ENCODE assay signal across 17 mouse cellular contexts in the genomic region with DNA sequence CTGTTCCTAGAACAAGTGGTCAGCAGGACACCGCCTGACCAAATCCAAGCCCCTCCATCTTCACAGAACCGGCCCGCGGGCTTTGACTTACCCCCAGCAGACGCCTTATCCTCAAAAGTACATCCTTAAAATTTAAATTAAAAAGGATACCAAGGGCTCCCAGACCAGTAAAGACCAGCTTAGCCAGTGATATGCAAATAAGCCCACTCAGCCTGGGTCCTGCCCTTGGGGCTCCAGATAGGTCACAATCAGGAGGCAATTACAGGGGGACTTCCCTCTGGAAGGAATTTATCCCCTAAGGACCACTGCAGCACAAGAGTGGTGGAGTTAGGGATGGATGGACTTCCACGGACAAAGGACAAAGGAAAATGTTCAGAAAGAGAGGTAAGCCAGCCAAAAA. TPM values are rescaled to one million over a fixed set of nuclear protein-coding genes. Genes with fewer than 3 reads are reported as not detected.
DNase-seq lines count a peak whose midpoint lies in the region; ATAC-seq and TF ChIP-seq lines count a peak whose summit lies in the region.
"Had no signal": no experiment of that assay in that cellular context is flagged by ENCODE, and none has a peak within 500 bp of the region (broad histone marks: within the 10 kb centered on the region; RNA-seq: fewer than 3 reads in every experiment).

No protein-coding gene starts in this region.

- no peak overlapping the region for H3K4me2 ChIP-seq in heart, embryonic 15.5 days
- 0 out of 2 replicates have a peak overlapping the region, but pooled peaks have one; percentile 1 for H3K4me2 ChIP-seq in embryonic facial prominence, embryonic 13.5 days
- peak overlapping the region; percentile 69 for H3K4me2 ChIP-seq in liver, embryonic 15.5 days
- H3K4me2 ChIP-seq: embryonic facial prominence, embryonic 15.5 days; hindbrain, embryonic 15.5 days; lung, embryonic 15.5 days; neural tube, embryonic 12.5 days had no signal

- peaks cover 19% of the 10 kb centered on the region for H3K79me2 ChIP-seq in heart, adult 2 months (replicated peaks; ENCODE audit: control insufficient read depth, insufficient read depth, low read length)

- H3K4me1 ChIP-seq in heart, embryonic 15.5 days (replicated peaks), result peaks cover 81% of the 10 kb centered on the region
- peaks cover 22% of the 10 kb centered on the region for H3K4me1 ChIP-seq in heart, adult 2 months (ENCODE audit: control insufficient read depth, insufficient read depth, low read length)
- H3K4me1 ChIP-seq in embryonic facial prominence, embryonic 13.5 days, result peaks cover 77% of the 10 kb centered on the region
- H3K4me1 ChIP-seq in liver, embryonic 15.5 days (replicated peaks), result peaks cover 68% of the 10 kb centered on the region

- no peak for ATAC-seq in heart, embryonic 15.5 days (replicated peaks; ENCODE audit: insufficient number of reproducible peaks, insufficient read depth, low FRiP score, low read depth)
- ATAC-seq in embryonic facial prominence, embryonic 13.5 days (ENCODE audit: insufficient number of reproducible peaks, insufficient read depth, low FRiP score, low TSS enrichment, low read depth), result no peak
- no peak for ATAC-seq in liver, embryonic 15.5 days (ENCODE audit: insufficient read depth)
- no peak for ATAC-seq in frontal cortex, adult (ENCODE audit: low TSS enrichment)
- ATAC-seq: Patski had no signal

- H3K9me3 ChIP-seq in heart, embryonic 15.5 days (replicated peaks), result no peaks in the 10 kb centered on the region
- no peaks in the 10 kb centered on the region for H3K9me3 ChIP-seq in embryonic facial prominence, embryonic 13.5 days
- H3K9me3 ChIP-seq in liver, embryonic 15.5 days (replicated peaks), result no peaks in the 10 kb centered on the region
- H3K9me3 ChIP-seq: embryonic facial prominence, embryonic 15.5 days; hindbrain, embryonic 15.5 days; lung, embryonic 15.5 days; megakaryocyte, embryonic 14.5 days; neural tube, embryonic 12.5 days had no signal

- H3K36me3 ChIP-seq in heart, embryonic 15.5 days, result 0 out of 2 replicates have a peak, but pooled peaks cover 3% of the 10 kb centered on the region
- H3K36me3 ChIP-seq in heart, adult 2 months (ENCODE audit: control insufficient read depth, insufficient read depth, low read length), result peaks cover 3% of the 10 kb centered on the region; the same call in 1 of the 2 replicates
- peaks cover 39% of the 10 kb centered on the region for H3K36me3 ChIP-seq in embryonic facial prominence, embryonic 13.5 days
- H3K36me3 ChIP-seq in liver, embryonic 15.5 days (replicated peaks), result no peaks in the 10 kb centered on the region

- H3K27ac ChIP-seq in heart, embryonic 15.5 days, result peak overlapping the region; percentile 72; the same call in 1 of the 2 replicates
- H3K27ac ChIP-seq in heart, adult 2 months, result no peak overlapping the region
- no peak overlapping the region for H3K27ac ChIP-seq in embryonic facial prominence, embryonic 13.5 days
- peak overlapping the region; percentile 90 for H3K27ac ChIP-seq in liver, embryonic 15.5 days (replicated peaks)
- H3K27ac ChIP-seq: hindbrain, embryonic 15.5 days; lung, embryonic 15.5 days; neural tube, embryonic 12.5 days had no signal

- H3K4me3 ChIP-seq in heart, embryonic 15.5 days, result no peak overlapping the region
- H3K4me3 ChIP-seq in heart, adult 2 months, result no peak overlapping the region
- H3K4me3 ChIP-seq in embryonic facial prominence, embryonic 13.5 days, result no peak overlapping the region
- H3K4me3 ChIP-seq in liver, embryonic 15.5 days (replicated peaks), result peak overlapping the region; percentile 37; the same call in 1 of the 2 replicates
- H3K4me3 ChIP-seq: embryonic facial prominence, embryonic 15.5 days; hindbrain, embryonic 15.5 days; lung, embryonic 15.5 days; neural tube, embryonic 12.5 days had no signal

- H3K9ac ChIP-seq in heart, embryonic 15.5 days, result no peak overlapping the region
- no peak overlapping the region for H3K9ac ChIP-seq in heart, adult 2 months (ENCODE audit: low read depth, low read length)
- 0 out of 2 replicates have a peak overlapping the region, but pooled peaks have one; percentile 2 for H3K9ac ChIP-seq in embryonic facial prominence, embryonic 13.5 days
- peak overlapping the region; percentile 6; the same call in 1 of the 2 replicates for H3K9ac ChIP-seq in liver, embryonic 15.5 days
- H3K9ac ChIP-seq: embryonic facial prominence, embryonic 15.5 days; hindbrain, embryonic 15.5 days; lung, embryonic 15.5 days; neural tube, embryonic 12.5 days had no signal

- 41% methylated on average over 6 of the region's 6 CpGs for WGBS in heart, embryonic 15.5 days
- WGBS in heart, adult 2 months, result 73% methylated on average over 6 of the region's 6 CpGs
- WGBS in embryonic facial prominence, embryonic 13.5 days, result 32% methylated on average over 6 of the region's 6 CpGs
- WGBS in liver, embryonic 15.5 days (ENCODE audit: insufficient replicate concordance), result 18% methylated on average over 6 of the region's 6 CpGs

- TF ChIP-seq CTCF in heart, adult 2 months (IDR thresholded peaks at IDR 0.05), result no peak

- no peak for TF ChIP-seq POLR2A in heart, adult 2 months (IDR thresholded peaks at IDR 0.05; ENCODE audit: insufficient read depth, low read depth, low read length)

- intact Hi-C loops in heart, adult 2 months (cut with DNase I), result no loop called here

- H3K27me3 ChIP-seq in heart, embryonic 15.5 days, result no peaks in the 10 kb centered on the region
- no peaks in the 10 kb centered on the region for H3K27me3 ChIP-seq in heart, adult 2 months (ENCODE audit: control insufficient read depth, insufficient read depth, low read length)
- no peaks in the 10 kb centered on the region for H3K27me3 ChIP-seq in embryonic facial prominence, embryonic 13.5 days
- H3K27me3 ChIP-seq in liver, embryonic 15.5 days, result no peaks in the 10 kb centered on the region
- H3K27me3 ChIP-seq: embryonic facial prominence, embryonic 15.5 days; hindbrain, embryonic 15.5 days; lung, embryonic 15.5 days; megakaryocyte, embryonic 14.5 days; neural tube, embryonic 12.5 days; Patski had no signal

- no peak for TF ChIP-seq EP300 in heart, adult 2 months (IDR thresholded peaks at IDR 0.05; ENCODE audit: insufficient read depth, low read depth, low read length)

- no peak for DNase-seq in heart, adult 2 months
- DNase-seq in ES-CJ7 (ENCODE audit: low read depth, low spot score), result peak; percentile 91
- DNase-seq in frontal cortex, postnatal 10 days (ENCODE audit: low spot score in 2 of 2), result no peak
- DNase-seq in frontal cortex, postnatal 25 days (ENCODE audit: low spot score in 2 of 2), result no peak
- DNase-seq: adrenal gland, postnatal 14 days; cerebellum, postnatal 14 days; right cerebral cortex, adult 18-20 months had no signal

RNA-seq across cellular contexts. Expression of gene Tnrc18, which starts 16.8 kb away (rescaled TPM):
- polyA plus RNA-seq in heart, embryonic 15.5 days (2015; fragmentation: Nextera tagmentation; extraction: Ambion mirVana), result 17.1 and 24.2 TPM in 2 replicates
- total RNA-seq in heart, adult 2 months (2021), result 10 to 100 TPM; 49.7 to 60.3 TPM
- 15.1 and 18.5 TPM in 2 replicates for polyA plus RNA-seq in heart, adult 2 months (2012; rRNA removed)
- 44.0 and 55.7 TPM in 2 replicates for polyA plus RNA-seq in embryonic facial prominence, embryonic 13.5 days (2015; fragmentation: Nextera tagmentation; extraction: Ambion mirVana)
- polyA plus RNA-seq in liver, embryonic 15.5 days (2015; fragmentation: Nextera tagmentation; extraction: Ambion mirVana), result 3.4 and 3.7 TPM in 2 replicates

Comparison
In these comparisons a context has a peak if more than half of its experiments do, and no peak if none do; other contexts are left out.
1. H3K27ac ChIP-seq: peak in heart, embryonic 15.5 days (single experiment) and liver, embryonic 15.5 days (single experiment); none in heart, adult 2 months (single experiment) and embryonic facial prominence, embryonic 13.5 days (single experiment).
2. H3K9ac ChIP-seq: peak in embryonic facial prominence, embryonic 13.5 days (single experiment) and liver, embryonic 15.5 days (single experiment); none in heart, embryonic 15.5 days (single experiment) and heart, adult 2 months (single experiment).